Mouse (Mus musculus): Measurements from ENCODE around the gene Ssrp1.

The Ssrp1 gene

GRCm38 (mm10) chr2:85037047-85038026 lies at the start of gene Ssrp1, which contains the start of gene P2rx3:
Gene Ssrp1, plus strand, starts transcription at chr2:85037234.
Gene P2rx3, minus strand, starts transcription at chr2:85037462.
- DNase-seq: peak; percentile 89 to 94

DNA sequence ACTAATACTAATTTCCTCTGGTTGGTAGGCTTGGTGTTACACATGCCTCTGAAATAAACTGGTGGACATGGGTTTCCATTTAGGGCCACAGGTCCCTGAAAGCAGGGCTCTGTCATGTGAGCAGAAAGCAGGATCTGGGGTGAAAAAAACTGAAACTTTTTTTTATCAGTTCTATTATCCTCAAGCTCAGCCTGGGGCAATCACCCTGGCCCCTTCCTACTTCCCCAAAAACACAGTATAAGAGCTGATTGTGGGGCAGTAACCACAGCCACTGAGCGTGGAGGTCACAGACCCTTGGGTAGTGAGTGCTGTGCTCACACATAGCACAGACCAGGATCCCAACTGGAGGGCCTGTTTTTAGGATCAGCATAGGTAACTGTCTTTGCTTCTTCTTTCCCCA lies 49.1 kb upstream of the Ssrp1 start, which contains the start of gene Prg3:
Gene Prg3 (plus strand): TSS at position 286 of the 400 bp plus-strand sequence.
- DNase-seq: no peak

GRCm38 (mm10) chr2:84996376-84996775 lies 40.7 kb upstream of the Ssrp1 start:
- DNase-seq: no peak

- no peak for DNase-seq
Observed at GRCm38 (mm10) chr2:84999486-85000181, 37.4 kb upstream of the Ssrp1 start.

- no peak for DNase-seq
Observed at GRCm38 (mm10) chr2:85001497-85001896, 35.5 kb upstream of the Ssrp1 start.

DNA sequence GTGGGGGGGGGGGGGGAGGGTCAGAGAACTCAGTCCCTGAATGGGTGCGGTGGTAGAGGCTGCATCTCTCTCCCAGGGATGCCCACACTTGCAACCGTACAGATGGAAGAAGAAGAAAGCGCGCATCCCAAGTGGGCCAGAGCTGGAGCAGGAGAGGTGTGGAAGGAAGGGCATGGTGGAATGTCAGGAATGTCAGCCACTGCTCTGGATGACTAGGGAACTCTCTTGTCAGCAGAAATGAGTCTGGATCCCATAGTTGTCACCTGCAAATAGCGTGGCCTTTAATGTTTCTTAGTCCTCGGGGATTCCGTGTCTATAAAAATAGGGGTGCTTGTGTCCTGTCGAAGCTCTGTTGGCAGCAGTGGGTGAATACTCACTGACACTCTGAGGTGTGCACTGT lies 34.5 kb upstream of the Ssrp1 start:
- no peak for DNase-seq

- DNase-seq: no peak
Observed at GRCm38 (mm10) chr2:85004341-85004740, 32.7 kb upstream of the Ssrp1 start.

DNA sequence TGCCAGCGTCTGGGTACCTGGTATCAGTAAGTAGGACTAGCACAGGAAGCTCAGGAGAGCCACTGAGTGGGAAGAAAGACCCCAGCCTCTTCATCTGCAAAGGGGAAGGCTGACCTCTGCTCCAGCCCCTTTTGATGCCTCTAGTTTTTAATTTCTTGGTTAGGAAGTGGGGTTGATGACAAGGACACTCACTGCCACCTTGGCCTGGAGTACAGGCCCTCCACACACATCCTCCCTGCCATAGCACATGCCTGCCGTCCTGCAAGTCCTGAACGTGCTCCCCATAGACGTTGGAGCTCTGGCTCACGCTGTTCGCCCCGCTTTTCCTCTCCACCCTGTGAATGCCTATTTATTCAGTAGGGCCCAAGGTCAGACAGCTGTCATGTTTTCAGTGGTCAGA lies 30.4 kb upstream of the Ssrp1 start:
- no peak for DNase-seq

- peak; percentile 4 to 10 for DNase-seq
Observed at GRCm38 (mm10) chr2:85007729-85008128, 29.3 kb upstream of the Ssrp1 start.

DNA sequence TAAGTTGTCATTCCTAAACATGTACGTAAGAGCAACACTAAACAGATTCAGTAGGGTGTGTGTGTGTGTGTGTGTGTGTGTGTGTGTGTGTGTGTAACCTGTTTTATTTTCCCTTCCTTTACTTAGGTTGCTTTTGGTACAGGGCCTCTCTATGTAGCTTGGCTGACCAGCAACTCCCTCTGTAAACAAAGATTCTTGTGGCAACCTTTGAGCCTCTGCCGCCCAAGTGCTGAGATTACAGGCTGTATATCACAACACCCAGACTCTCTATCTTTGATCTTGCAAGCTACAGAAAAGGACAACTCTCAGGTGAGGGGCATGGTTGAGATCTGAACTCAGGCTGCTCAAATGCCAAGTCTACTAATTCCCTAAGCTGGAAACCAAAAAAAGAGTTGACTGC lies 27.8 kb upstream of the Ssrp1 start:
- no peak for DNase-seq

DNA sequence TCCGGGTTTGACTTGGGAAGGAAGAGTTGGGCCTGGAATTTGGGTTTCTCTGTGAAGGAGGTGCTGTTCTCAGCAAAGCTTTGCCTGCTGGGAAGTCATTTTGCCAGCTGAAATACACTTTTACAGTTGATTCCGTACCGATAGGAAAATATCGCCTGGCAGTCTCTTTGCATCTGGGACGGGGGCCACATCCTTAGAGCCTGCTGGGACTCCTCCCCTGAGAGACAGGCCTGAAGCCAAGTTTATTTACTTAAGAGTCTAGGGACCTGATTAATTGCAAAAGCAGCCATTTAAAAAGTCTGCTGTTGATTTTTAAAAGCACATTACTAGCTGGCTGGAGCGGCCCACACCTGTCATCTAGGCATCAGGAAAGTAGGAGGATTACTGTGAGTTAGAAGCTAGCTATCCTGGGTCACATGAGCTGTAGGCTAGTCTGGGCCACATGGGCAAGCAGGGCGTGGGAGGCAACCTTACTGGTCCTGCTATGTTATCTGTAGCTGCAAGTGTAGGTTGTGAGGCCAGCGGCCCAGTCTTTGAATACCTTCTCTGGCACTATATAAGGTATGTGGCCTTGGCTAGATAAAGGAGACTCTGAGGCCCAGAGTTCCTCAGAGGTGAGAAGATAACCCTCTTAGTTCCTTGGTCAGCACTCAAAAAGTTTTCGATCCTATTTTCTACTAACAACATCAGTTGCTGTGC lies 25.0 kb upstream of the Ssrp1 start:
- DNase-seq: no peak

GRCm38 (mm10) chr2:85012679-85013078 lies 24.4 kb upstream of the Ssrp1 start:
- DNase-seq: no peak

- no peak for DNase-seq
Observed at GRCm38 (mm10) chr2:85013826-85014587, 23.0 kb upstream of the Ssrp1 start.

DNA sequence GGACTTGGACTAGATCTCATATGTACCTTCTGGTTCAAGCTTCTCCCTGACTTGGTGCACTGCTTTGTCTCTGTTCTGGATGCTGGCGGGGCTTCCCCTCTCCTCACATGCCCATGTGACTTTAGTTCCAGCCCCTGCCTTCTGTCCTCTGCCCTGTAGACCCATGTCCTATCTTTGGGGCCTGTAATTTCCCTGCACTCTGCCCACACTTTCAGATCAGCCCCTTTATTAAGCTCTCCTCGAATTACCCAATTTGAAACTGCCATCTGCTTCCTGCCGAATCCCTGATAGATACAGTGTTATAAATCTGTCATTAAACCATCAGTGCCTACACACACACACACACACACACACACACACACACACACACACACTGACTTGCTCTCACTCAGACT lies 22.4 kb upstream of the Ssrp1 start:
- DNase-seq: no peak

- no peak for DNase-seq
Observed at GRCm38 (mm10) chr2:85022043-85022442, 15.0 kb upstream of the Ssrp1 start.

GRCm38 (mm10) chr2:85026178-85026577 lies 10.9 kb upstream of the Ssrp1 start:
- no peak for DNase-seq

- DNase-seq: no peak
Observed at GRCm38 (mm10) chr2:85027281-85027680, 9.8 kb upstream of the Ssrp1 start.

GRCm38 (mm10) chr2:85029897-85030296 lies 7.1 kb upstream of the Ssrp1 start:
- DNase-seq: no peak

GRCm38 (mm10) chr2:85030989-85031388 lies 6.0 kb upstream of the Ssrp1 start:
- DNase-seq: no peak

GRCm38 (mm10) chr2:85033121-85033520 lies 3.9 kb upstream of the Ssrp1 start:
- DNase-seq: no peak

GRCm38 (mm10) chr2:85034169-85034568 lies 2.9 kb upstream of the Ssrp1 start:
- no peak for DNase-seq

DNA sequence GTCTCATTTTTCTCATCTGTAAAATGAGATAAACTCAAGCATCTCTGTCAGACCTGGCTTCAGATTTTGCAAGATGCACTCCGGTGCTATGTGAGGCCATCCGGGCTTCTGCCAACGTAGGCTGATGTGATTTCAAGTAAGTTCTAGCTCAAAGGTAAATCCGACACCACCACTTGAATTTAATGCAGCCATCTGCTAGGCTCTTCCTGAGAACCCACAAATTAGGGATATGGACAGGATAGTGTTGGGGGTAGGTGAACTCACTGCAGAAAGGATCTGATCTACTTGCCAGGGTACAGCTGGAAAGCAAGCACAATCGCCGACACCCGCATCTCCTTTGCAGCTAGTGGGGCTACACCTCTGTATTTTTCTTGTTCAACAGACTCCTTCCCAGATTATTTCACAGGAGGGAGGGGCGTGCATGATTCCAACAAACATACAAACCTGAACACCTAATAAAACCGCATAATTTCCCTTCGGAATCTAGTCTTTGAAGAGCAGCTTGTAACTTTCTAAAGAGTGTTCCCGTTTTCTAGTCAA lies 457 bp upstream of the Ssrp1 start:
- peak in 1 of 2 experiments; percentile 21 for DNase-seq

Data from cerebellum, adult 18-20 months (tissue).